Mouse (Mus musculus) fat pad, adult 2 months (tissue): Measurements from ENCODE around the gene Fitm2.
A peak's percentile ranks its signal among the peaks of the same experiment; 100 is the strongest.

Source experiments
- DNase-seq: peaks from one replicate; pipeline ENCODE4 v3.0.0-alpha.2; 2011; ENCODE audit warnings: low read depth, low spot score; ENCODE audit errors: extremely low read depth

Gene Fitm2

GRCm38 (mm10) chr2:163428346-163429011, 44.0 kb downstream of the Fitm2 start:
- no peak for DNase-seq

GRCm38 (mm10) chr2:163424597-163424996, 47.8 kb downstream of the Fitm2 start, which contains the start of gene Oser1:
Gene Oser1 (minus strand): TSS chr2:163424697.
- no peak for DNase-seq

GRCm38 (mm10) chr2:163422895-163423660, 49.4 kb downstream of the Fitm2 start:
- no peak for DNase-seq

GRCm38 (mm10) chr2:163420366-163420886, 52.0 kb downstream of the Fitm2 start:
- DNase-seq = no peak

- DNase-seq = peak; percentile 92
These were observed 52.9 kb downstream of the Fitm2 start for GRCm38 (mm10) chr2:163419346-163420045.

GRCm38 (mm10) chr2:163418841-163419345, 53.5 kb downstream of the Fitm2 start:
- DNase-seq = no peak

- no peak for DNase-seq
These were observed 54.6 kb downstream of the Fitm2 start for GRCm38 (mm10) chr2:163417830-163418229.

- no peak for DNase-seq
These were observed 55.4 kb downstream of the Fitm2 start for GRCm38 (mm10) chr2:163417026-163417425.
